Mouse (Mus musculus) limb, embryonic 14.5 days (tissue): Measurements from ENCODE around the gene Khdrbs1. TPM values are rescaled to one million over a fixed set of nuclear protein-coding genes. Genes with fewer than 3 reads are reported as not detected.
A peak's percentile ranks its signal among the peaks of the same experiment; 100 is the strongest.

ENCODE experiments used
- ATAC-seq: fragments of 200-750 bp; cut with Nextera tagmentation; 2 replicates; pipeline ENCODE4 v1.8.0; 2017; ENCODE audit warnings: low read depth, moderate number of reproducible peaks, moderate TSS enrichment; ENCODE audit not compliant: low FRiP score
- DNase-seq: peaks from one replicate; pipeline ENCODE4 v3.0.0-alpha.2; 2015; ENCODE audit warnings: low spot score
- H3K27ac ChIP-seq: fragments of 300-500 bp; sonication (generic); replicated peaks from 2 replicates; pipeline ENCODE4 v1.5.1; 2014; ENCODE audit warnings: low read depth, mild to moderate bottlenecking, low read length, moderate library complexity, mixed read lengths
- H3K27me3 ChIP-seq: fragments of 300-500 bp; sonication (generic); 2 replicates; pipeline ENCODE4 v1.6.1; 2014; ENCODE audit warnings: low read length, mixed read lengths; ENCODE audit not compliant: control insufficient read depth, insufficient read depth
- H3K36me3 ChIP-seq: fragments of 300-500 bp; sonication (generic); 2 replicates; pipeline ENCODE4 v1.6.1; 2014; ENCODE audit warnings: mild to moderate bottlenecking, low read length, moderate library complexity, mixed read lengths; ENCODE audit not compliant: control insufficient read depth, insufficient read depth
- H3K4me1 ChIP-seq: fragments of 300-500 bp; sonication (generic); 2 replicates; pipeline ENCODE4 v1.6.1; 2014; ENCODE audit warnings: antibody characterized with exemption, low read length, mixed read lengths; ENCODE audit not compliant: control insufficient read depth, insufficient read depth
- H3K4me2 ChIP-seq: fragments of 300-500 bp; sonication (generic); replicated peaks from 2 replicates; pipeline ENCODE4 v1.6.1; 2014; ENCODE audit warnings: low read depth, mild to moderate bottlenecking, low read length, moderate library complexity; ENCODE audit not compliant: severe bottlenecking
- H3K4me3 ChIP-seq: fragments of 300-500 bp; sonication (generic); replicated peaks from 2 replicates; pipeline ENCODE4 v1.5.1; 2014; ENCODE audit warnings: low read length
- H3K9ac ChIP-seq: fragments of 300-500 bp; sonication (generic); 2 replicates; pipeline ENCODE4 v1.6.1; 2014; ENCODE audit warnings: mild to moderate bottlenecking, low read depth, low read length, moderate library complexity; ENCODE audit not compliant: severe bottlenecking
- H3K9me3 ChIP-seq: fragments of 300-500 bp; sonication (generic); 2 replicates; pipeline ENCODE4 v1.6.1; 2016; ENCODE audit warnings: low read length; ENCODE audit not compliant: control insufficient read depth
- POLR2A ChIP-seq: fragments of 200-500 bp; IDR thresholded peaks from 2 replicates; pipeline ENCODE4 v1.8.0; 2012; ENCODE audit warnings: inconsistent platforms, mild to moderate bottlenecking, moderate library complexity, borderline replicate concordance; ENCODE audit not compliant: insufficient read depth, insufficient read length; ENCODE audit errors: extremely low read depth
- WGBS: fragments of 180-500 bp; shearing (Covaris S2); extraction: QIAGEN DNeasy Blood & Tissue Kit; methylation state at CpG from one replicate; pipeline ENCODE4 v1.1.7; 2014; 5-methylcytosine and 5-hydroxymethylcytosine counted together
- polyA plus RNA-seq, 2 experiments: library from polyadenylated mRNA; depleted of rRNA in 1 of 2; stranded (reverse) in 1 of 2; unstranded in 1 of 2; fragments of >200 nt; fragmentation: Nextera tagmentation in 1 of 2; extraction: Ambion mirVana in 1 of 2; gene quantifications; 2 replicates each; pipeline versions ENCODE4 v1.2.1 to v1.2.3; 2012 to 2014

Gene Khdrbs1
- polyA plus RNA-seq, 2 experiments: 97.6 to 107 TPM

DNA sequence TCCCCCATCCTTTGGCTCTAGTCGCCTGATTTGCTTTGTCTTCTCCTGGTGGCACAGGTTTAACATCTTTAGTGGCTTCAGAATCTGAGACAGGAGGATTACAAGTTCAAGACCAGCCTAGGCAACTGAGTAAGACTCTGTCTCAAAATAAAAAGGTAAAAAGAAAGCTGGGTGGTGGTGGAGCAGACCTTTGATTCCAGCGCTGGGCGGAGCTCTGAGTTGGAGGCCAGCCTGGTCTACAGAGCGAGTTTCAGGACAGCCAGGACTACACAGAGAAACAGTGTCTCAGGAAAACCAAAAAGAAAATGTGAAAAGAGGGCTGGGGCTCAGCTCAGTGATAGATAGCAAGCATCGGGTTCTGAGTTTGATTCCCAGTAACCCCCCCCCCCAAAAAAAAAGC lies 41.4 kb upstream of the Khdrbs1 start:
- ATAC-seq (no peak), DNase-seq (no peak)
- Histone ChIP-seq H3K36me3 (no peaks in the 10 kb centered on the region), H3K9me3 (no peaks in the 10 kb centered on the region), H3K27me3 (no peaks in the 10 kb centered on the region), H3K4me3 (no peak overlapping the region), H3K9ac (no peak overlapping the region), H3K4me2 (no peak overlapping the region), H3K27ac (no peak overlapping the region), H3K4me1 (peaks cover 7% of the 10 kb centered on the region; the same call in 1 of the 2 replicates)
- 87% methylated on average over 5 of the region's 5 CpGs for WGBS
- no peak for TF ChIP-seq POLR2A

DNA sequence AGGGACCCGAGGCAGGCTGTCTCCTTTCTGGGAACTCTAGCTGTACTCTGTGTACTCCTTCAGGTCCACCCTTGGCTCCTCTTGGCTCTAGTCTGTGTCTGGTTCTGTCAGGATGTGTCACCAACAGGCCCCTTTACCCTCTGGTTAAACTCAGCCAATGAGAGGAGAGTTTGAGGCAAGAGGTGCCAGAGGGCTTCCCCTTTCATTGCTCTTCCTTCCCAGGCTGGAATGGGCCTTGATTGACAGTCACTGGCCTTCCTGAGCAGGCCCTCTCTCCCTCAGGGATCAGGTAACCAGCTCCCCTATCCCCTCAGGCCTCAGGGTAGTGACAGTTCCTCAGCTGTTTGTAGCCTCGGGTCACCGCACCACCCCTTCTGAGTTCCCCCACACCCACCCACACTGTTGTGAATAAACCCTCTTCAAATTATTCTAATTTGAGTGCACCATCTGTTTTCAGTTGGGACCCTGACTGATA lies 40.8 kb upstream of the Khdrbs1 start:
- 27% methylated on average over 3 of the region's 3 CpGs for WGBS
- H3K27me3 ChIP-seq: no peaks in the 10 kb centered on the region
- H3K9ac ChIP-seq: no peak overlapping the region
- H3K36me3 ChIP-seq: no peaks in the 10 kb centered on the region
- H3K4me3 ChIP-seq: no peak overlapping the region
- no peak overlapping the region for H3K4me2 ChIP-seq
- H3K4me1 ChIP-seq: peaks cover 7% of the 10 kb centered on the region; the same call in 1 of the 2 replicates
- no peak for TF ChIP-seq POLR2A
- no peak overlapping the region for H3K27ac ChIP-seq
- peak; percentile 73 for ATAC-seq
- H3K9me3 ChIP-seq: no peaks in the 10 kb centered on the region
- no peak for DNase-seq

DNA sequence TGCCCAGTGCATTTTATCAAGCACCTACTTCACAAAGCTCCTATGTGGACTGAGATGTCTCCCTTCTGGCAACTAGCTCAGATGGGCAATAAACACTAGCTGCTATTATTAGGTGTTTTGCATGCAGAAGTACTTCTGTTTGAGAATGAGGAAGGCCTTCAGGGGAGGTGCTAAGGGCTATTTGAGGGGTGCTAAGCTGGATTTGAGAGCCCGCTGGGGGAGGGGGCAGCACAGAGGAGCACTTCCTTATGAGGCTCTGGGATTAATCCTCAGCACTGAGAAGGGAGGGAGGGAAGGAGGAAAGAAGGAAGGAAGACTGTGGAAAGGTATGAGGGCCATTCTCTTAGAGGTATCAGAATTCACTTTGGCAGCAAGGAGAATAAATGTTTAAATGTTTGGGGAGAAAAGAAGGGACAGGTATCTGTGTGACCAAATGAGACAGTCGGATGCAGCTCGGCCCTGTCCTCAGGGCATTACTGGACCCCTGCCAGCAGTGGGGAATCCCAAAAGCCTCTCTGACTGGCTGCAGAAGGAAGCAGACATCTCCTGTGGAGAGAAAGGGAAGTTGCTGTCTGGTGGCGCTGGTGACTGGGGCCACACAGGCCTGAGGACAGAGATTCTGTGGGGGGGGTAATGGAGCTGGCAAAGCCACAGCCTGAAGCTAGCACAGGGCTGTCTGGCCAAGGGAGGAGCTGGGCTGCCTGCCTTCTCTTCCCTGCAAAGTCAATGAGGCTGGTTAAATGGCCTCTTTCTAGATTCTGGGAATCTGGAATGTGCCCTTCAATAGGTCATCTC lies 40.0 kb upstream of the Khdrbs1 start:
- 23% methylated on average over 4 of the region's 4 CpGs for WGBS
- no peak for DNase-seq

DNA sequence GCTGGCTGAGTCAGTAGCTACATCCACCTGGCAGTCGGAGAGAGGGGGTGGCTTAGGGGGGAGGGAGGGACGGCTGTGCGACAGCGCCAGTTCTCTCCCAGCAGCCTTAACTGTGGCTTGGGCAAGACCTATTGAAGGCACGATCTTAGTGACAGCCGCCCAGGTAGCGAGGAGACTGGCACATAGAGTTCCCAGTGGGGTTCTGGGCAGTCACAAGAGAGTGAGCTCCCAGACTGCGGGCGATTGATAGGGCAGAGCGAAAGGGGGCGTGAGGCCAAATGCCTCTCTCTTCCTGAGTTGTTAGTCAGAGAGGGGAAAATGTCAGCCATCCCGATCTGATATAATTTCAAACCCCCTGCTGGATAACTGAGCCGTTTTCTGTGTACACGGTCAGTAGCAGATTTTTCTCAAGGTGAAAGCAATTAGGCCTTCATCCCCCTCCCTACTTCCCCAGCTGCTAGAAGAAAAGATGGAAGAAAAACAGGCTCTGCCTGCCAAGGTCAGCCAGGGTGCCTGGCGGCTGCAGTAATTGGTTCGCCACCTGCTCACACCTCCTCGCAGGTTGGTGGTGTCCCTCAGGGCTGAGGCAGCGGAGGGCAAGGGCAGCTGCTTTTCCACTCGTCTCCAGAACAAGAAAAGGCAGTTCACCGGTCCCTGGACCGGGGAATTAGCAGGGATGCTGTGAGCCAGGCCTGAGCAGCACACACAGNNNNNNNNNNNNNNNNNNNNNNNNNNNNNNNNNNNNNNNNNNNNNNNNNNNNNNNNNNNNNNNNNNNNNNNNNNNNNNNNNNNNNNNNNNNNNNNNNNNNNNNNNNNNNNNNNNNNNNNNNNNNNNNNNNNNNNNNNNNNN lies 29.8 kb upstream of the Khdrbs1 start:
- Histone ChIP-seq H3K27ac (peak overlapping the region; percentile 6; the same call in 1 of the 2 replicates), H3K9me3 (no peaks in the 10 kb centered on the region), H3K4me3 (peak overlapping the region; percentile 10), H3K9ac (no peak overlapping the region), H3K4me2 (peak overlapping the region; percentile 44), H3K27me3 (no peaks in the 10 kb centered on the region), H3K36me3 (no peaks in the 10 kb centered on the region), H3K4me1 (peaks cover 18% of the 10 kb centered on the region)
- no peak for TF ChIP-seq POLR2A
- peak; percentile 82 for ATAC-seq
- 2% methylated on average over 21 of the region's 21 CpGs for WGBS
- DNase-seq: peak; percentile 79

More for the DNA sequence above, 40.0 kb upstream of the Khdrbs1 start:
- Histone ChIP-seq H3K4me3 (no peak overlapping the region), H3K4me2 (no peak overlapping the region), H3K9ac (no peak overlapping the region), H3K9me3 (no peaks in the 10 kb centered on the region), H3K36me3 (no peaks in the 10 kb centered on the region), H3K27me3 (no peaks in the 10 kb centered on the region), H3K4me1 (peaks cover 7% of the 10 kb centered on the region; the same call in 1 of the 2 replicates), H3K27ac (no peak overlapping the region)
- ATAC-seq: no peak
- TF ChIP-seq POLR2A: no peak

DNA sequence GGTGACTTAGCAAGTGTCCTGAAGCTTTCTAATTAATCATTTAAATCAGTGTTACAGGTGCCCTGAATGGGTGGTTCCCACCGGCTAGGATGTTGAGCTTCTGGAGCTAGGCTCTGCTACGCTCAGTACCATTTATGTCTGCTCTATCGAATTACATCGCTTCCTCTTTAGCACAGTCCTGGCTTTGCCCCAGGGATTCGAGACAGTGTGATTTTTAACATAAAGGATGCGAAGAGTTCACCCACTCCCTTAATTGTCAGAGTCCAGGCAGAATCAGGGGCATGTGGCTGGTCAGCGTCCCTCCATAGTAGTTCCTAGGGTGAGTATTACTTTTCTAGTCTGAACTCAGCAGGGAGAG lies 29.2 kb upstream of the Khdrbs1 start:
- no peak overlapping the region for H3K27ac ChIP-seq
- H3K9ac ChIP-seq: no peak overlapping the region
- H3K9me3 ChIP-seq: no peaks in the 10 kb centered on the region
- no peak for ATAC-seq
- DNase-seq: no peak
- no peak for TF ChIP-seq POLR2A
- 7% methylated on average over 7 of the region's 7 CpGs for WGBS
- H3K4me3 ChIP-seq: peak overlapping the region; percentile 8
- peak overlapping the region; percentile 44 for H3K4me2 ChIP-seq
- H3K27me3 ChIP-seq: no peaks in the 10 kb centered on the region
- H3K4me1 ChIP-seq: peaks cover 18% of the 10 kb centered on the region
- H3K36me3 ChIP-seq: no peaks in the 10 kb centered on the region
